Mouse (Mus musculus): ENCODE measurements around the gene Sorcs2. TPM values are rescaled to one million over a fixed set of nuclear protein-coding genes. Genes with fewer than 3 reads are reported as not detected.
A peak's percentile ranks its signal among the peaks of the same experiment; 100 is the strongest.

Gene Sorcs2
- total RNA-seq, 2 experiments from 2014 or later = 8.3 to 8.7 TPM

DNA sequence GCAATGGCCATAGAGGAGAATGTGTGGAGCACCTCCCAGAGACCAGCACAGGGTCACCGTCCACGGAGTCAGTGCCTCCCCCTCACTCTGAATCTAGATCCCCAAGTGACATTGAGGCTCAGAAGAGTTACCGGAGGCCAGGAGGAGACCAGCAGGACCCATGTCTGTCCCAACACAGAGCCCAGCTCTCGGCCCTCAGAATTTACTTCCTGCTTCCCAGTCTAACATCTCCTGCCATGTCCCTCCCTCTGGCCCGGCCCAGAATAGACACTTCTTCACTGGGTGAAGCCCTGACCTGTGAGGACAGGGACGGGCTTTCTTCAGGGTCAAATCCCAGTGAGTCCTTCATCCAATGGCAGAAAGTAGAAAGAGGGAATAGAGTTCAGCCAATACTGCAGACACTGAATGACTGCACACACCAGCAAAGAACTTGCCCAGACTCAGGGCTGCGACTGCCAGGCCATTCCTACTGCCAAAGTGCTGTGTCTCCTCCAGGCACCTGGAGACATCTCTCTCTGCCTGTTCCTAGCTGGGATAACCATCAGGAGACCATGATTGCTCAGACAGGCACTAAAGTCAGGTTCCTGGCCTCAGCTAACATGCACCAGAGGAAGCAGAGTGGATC lies 29.3 kb downstream of the Sorcs2 start:
- intact Hi-C loops (cut with DNase I; ENCODE audit: low total_unique reads) = no loop called here
- DNase-seq = no peak

GRCm38 (mm10) chr5:36367911-36368310 lies 30.0 kb downstream of the Sorcs2 start:
- intact Hi-C loops (cut with DNase I; ENCODE audit: low total_unique reads) = no loop called here
- DNase-seq = no peak

DNA sequence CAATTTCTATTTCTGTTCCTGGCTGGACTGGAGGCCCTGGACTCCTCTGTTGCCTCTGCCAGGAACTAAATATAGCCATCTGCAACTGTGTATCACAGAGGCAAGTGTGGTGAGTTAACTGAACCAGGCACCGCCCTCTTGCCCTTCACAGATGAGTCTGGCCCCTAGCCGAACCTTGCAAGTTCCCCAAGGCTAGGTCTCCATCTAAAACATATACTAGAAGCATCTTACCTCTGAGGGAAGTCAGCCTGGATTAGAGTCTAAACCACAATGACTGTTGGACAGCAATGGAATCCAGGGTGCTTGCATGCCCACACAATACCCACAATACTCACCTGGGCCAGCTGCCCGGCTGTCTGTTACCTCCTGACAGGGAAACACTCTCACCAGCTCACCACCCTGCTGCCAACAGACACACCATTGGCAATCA lies 30.7 kb downstream of the Sorcs2 start:
- intact Hi-C loops (cut with DNase I; ENCODE audit: low total_unique reads) = no loop called here
- peak; percentile 63 for DNase-seq

GRCm38 (mm10) chr5:36361749-36362148 lies 36.2 kb downstream of the Sorcs2 start:
- intact Hi-C loops (cut with DNase I; ENCODE audit: low total_unique reads) = no loop called here

DNA sequence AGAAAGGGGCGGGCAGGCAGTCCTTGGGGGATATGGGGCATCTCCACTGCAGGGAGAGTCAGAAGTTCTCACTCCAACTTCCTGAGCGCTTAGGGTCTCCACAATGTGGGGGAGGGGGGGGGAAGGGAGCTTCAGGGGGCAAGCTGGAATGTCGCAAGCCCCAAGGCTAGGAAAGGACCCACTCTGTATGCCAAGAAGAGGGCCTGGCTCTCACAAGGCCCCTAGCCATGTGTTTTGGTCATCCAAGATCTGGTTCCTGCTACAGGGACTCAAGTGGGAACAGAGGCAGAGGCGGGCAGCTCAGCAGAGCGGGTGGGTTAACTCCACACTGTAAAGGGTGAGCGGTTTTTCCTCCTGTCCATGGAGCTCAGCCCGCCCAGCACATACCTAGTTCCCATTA lies 37.6 kb downstream of the Sorcs2 start:
- intact Hi-C loops (cut with DNase I; ENCODE audit: low total_unique reads) = no loop called here
- DNase-seq = no peak

More at GRCm38 (mm10) chr5:36361749-36362148, 36.2 kb downstream of the Sorcs2 start:
- DNase-seq = no peak

- DNase-seq = peak; percentile 67
- intact Hi-C loops (cut with DNase I; ENCODE audit: low total_unique reads) = no loop called here
These were observed 38.2 kb downstream of the Sorcs2 start for GRCm38 (mm10) chr5:36359535-36360243.

GRCm38 (mm10) chr5:36358161-36358560 lies 39.8 kb downstream of the Sorcs2 start:
- intact Hi-C loops (cut with DNase I; ENCODE audit: low total_unique reads) = no loop called here

DNA sequence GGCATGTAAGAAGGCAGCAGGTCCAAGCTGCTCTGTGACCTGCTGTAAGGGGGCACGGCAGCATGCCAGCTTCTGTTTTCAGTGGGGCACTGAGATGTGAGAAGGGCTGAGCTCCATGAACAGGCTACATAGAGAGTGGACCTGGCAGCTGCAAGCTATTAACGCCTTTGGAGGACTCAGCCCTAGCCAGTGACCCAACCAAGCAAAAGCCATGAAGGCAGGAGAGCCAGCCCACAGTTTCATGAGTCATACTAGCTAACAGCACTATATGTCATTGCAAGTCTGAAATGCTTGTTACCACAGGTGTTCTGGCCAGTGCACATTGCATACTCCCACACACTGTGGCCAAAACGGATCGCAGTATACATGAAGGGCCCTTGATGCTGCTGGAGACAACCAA lies 41.3 kb downstream of the Sorcs2 start:
- intact Hi-C loops (cut with DNase I; ENCODE audit: low total_unique reads) = no loop called here
- DNase-seq = peak; percentile 58

More at GRCm38 (mm10) chr5:36358161-36358560, 39.8 kb downstream of the Sorcs2 start:
- DNase-seq = no peak

GRCm38 (mm10) chr5:36355683-36356082 lies 42.3 kb downstream of the Sorcs2 start:
- intact Hi-C loops (cut with DNase I; ENCODE audit: low total_unique reads) = no loop called here
- no peak for DNase-seq

- intact Hi-C loops (cut with DNase I; ENCODE audit: low total_unique reads) = no loop called here
- DNase-seq = no peak
These were observed 44.3 kb downstream of the Sorcs2 start for GRCm38 (mm10) chr5:36353679-36354078.

GRCm38 (mm10) chr5:36353194-36353593 lies 44.7 kb downstream of the Sorcs2 start:
- intact Hi-C loops (cut with DNase I; ENCODE audit: low total_unique reads) = no loop called here
- no peak for DNase-seq

DNA sequence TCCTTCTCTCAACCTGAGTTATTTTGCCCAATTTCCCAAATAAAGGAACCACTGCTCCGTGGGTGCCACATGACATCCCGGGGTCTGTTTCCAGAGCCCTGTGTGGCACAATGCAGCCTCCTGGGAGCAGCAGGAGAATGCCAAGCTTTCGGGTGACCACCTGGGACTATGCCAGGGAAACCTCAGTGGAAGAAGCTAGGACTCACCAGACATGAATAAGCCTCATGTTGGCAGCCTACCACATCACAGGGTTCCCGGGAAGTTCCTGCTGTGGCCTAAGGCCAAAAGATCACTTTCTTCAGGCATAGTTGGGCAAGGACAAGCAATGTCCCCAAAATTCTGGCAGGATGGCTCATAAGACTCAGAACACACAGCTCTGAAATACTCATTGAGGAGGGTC lies 51.2 kb downstream of the Sorcs2 start:
- no peak for DNase-seq
- intact Hi-C loops (cut with DNase I; ENCODE audit: low total_unique reads) = no loop called here

- intact Hi-C loops (cut with DNase I; ENCODE audit: low total_unique reads) = no loop called here
- no peak for DNase-seq
These were observed 58.7 kb downstream of the Sorcs2 start for GRCm38 (mm10) chr5:36339283-36339682.

DNA sequence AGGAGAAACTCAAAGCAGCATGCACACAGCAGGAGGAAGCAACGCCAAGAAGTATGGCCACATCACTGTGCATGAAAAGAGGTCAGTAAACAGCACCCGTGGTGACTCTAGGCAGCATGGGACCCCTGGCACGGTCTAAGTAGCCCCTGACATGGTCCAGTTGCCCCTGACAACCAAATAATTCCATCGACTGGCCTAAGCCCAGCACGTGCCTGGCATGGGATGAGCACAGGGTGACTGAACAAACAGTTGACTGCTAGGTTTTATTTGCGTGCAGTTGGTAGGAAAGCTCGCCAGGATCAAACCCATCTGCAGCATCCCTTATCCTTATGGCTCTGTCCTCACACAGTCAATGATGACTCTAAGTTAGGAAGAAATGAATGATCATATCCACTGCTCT lies 61.7 kb downstream of the Sorcs2 start:
- DNase-seq = no peak

GRCm38 (mm10) chr5:36335661-36336060 lies 62.3 kb downstream of the Sorcs2 start:
- no peak for DNase-seq
- intact Hi-C loops (cut with DNase I; ENCODE audit: low total_unique reads) = no loop called here

More for the DNA sequence above, 61.7 kb downstream of the Sorcs2 start:
- intact Hi-C loops (cut with DNase I; ENCODE audit: low total_unique reads) = no loop called here

GRCm38 (mm10) chr5:36334227-36334626 lies 63.7 kb downstream of the Sorcs2 start:
- DNase-seq = no peak
- intact Hi-C loops (cut with DNase I; ENCODE audit: low total_unique reads) = no loop called here

GRCm38 (mm10) chr5:36330472-36331155 lies 67.3 kb downstream of the Sorcs2 start:
- DNase-seq = no peak

GRCm38 (mm10) chr5:36326057-36327010 lies 71.6 kb downstream of the Sorcs2 start:
- intact Hi-C loops (cut with DNase I; ENCODE audit: low total_unique reads) = no loop called here
- DNase-seq = no peak

More at GRCm38 (mm10) chr5:36330472-36331155, 67.3 kb downstream of the Sorcs2 start:
- intact Hi-C loops (cut with DNase I; ENCODE audit: low total_unique reads) = no loop called here

DNA sequence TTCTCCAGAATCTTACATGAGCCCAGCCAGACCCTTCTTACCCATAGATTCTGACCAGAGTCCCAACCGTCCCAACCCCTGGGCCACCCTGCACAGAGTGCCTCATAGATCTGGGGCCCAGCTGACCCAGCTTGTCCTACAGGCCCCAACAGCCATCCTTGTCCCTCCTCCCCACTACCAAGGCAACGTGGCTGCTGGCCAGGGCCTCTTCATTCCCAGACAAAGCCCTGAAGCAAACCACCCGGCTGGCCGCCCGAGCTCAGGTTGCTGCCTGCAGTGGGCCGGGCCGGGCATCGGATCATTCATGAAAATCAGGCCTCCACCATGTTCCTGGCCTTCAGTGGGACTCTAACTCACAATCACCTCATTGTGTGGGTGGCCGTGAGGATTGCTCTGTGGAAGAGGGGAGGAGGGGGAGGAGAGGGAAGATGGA lies 73.8 kb downstream of the Sorcs2 start:
- intact Hi-C loops (cut with DNase I; ENCODE audit: low total_unique reads) = loop anchor here (2.0 to 5.0 kb wide), 2 partner anchors 73 to 287 kb away; no protein-coding TSS in a partner anchor
- peak; percentile 57 for DNase-seq

All from gastrocnemius, postnatal 14 days (tissue).